Mouse (Mus musculus) liver, adult 2 months (tissue): ENCODE measurements at regions not wholly inside any gene's neighbourhood (a gene's known extent, or its start where the extent isn't known, plus 50 kb on each side); places are given as distances from the start of the nearest gene placed in this dataset.
"Not testable (repeated sequence)": the region's sequence is repeated elsewhere in the genome, so short reads cannot be mapped to it uniquely, and the experiment has no call there.

Experiments used
- CTCF ChIP-seq: fragments of 200-500 bp; IDR thresholded peaks from 2 replicates; pipeline ENCODE4 v1.5.1; 2011; ENCODE audit warnings: low read depth, low read length, control low read depth
- POLR2A ChIP-seq: fragments of 200-500 bp; IDR thresholded peaks from 2 replicates; pipeline ENCODE4 v1.6.1; 2011; ENCODE audit warnings: low read length, control low read depth; ENCODE audit not compliant: insufficient read depth; ENCODE audit errors: extremely low read depth

DNA sequence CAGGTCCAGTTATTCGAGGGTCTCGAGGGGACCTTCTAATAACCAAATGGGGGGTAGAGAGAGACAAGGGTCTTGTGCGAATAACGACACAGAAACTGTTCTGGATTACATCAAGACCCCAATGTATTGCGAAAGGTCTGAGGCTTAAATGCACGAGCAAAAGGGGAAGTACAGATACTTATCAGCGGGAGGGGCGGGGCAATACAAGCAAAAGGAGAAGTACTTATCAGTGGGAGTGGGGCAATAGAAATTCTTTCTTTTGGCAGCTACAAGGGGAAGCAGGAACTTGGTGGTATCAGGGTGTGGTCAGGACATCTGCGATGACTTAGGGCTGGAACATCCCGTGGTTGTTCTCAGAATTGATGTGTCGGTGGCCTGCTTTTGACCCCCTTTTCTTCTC is 295.6 kb downstream of the Htr7 start:
- not testable (repeated sequence) for TF ChIP-seq POLR2A, CTCF
